Mouse (Mus musculus): Measurements from ENCODE around the gene Ugt1a6b. TPM values are rescaled to one million over a fixed set of nuclear protein-coding genes. Genes with fewer than 3 reads are reported as not detected.
"Not testable (repeated sequence)": the region's sequence is repeated elsewhere in the genome, so short reads cannot be mapped to it uniquely, and the experiment has no call there.

Ugt1a6b gene
- polyA plus RNA-seq, 1 experiment from 2014 or later, result 3.9 TPM

DNA sequence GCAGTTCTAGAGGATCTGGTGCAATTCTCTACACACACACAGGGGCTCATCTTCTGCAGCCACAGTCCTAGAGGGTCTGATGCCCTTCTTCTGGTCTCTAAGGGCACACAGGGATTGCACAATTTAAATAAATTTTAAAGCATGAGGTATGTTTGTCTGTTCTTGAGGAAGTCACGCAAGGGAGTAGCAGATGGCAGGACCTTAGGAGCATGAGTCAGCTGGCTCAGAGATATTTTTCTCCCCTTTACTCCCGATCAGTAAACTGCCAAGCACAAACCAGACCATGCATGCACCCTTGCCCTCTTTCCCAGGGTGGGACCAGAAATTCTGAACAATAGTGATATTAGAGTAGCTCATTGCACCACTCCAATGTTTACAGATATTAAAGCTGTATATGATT, 55.4 kb downstream of the Ugt1a6b start:
- H3K36me3 ChIP-seq, result no peaks in the 10 kb centered on the region
- H3K9me3 ChIP-seq, result no peaks in the 10 kb centered on the region
- no peak for ATAC-seq (ENCODE audit: insufficient read depth, low FRiP score, low read depth)
- no peaks in the 10 kb centered on the region for H3K4me1 ChIP-seq
- H3K27me3 ChIP-seq (replicated peaks), result no peaks in the 10 kb centered on the region
- H3K4me3 ChIP-seq (replicated peaks), result no peak overlapping the region
- H3K27ac ChIP-seq, result no peak overlapping the region
- H3K4me2 ChIP-seq, result no peak overlapping the region
- no peak overlapping the region for H3K9ac ChIP-seq
- 59% methylated on average over 2 of the region's 2 CpGs for WGBS

DNA sequence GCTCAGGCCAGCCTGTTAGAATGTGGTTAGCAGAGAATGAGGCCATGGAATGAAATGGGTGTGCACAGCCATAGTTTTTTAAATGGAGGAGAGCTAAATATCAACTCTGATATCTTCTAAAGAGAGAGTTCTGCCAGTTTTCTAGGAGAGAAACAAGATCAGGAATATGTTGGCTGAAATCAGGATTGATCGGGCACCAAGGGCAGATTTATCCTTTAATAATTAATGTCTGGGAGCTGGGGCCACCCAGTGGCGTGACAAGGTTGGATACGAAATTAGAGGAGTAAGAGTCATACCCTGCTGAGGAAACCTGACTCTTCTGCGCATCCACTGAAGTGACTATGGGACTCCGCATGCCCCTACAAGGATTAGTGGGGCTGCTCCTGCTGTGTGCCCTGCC, 62.7 kb downstream of the Ugt1a6b start, which contains the start of gene Ugt1a5:
Gene Ugt1a5 (plus strand): TSS at position 302 of the 400 bp plus-strand sequence.
- ATAC-seq (ENCODE audit: insufficient read depth, low FRiP score, low read depth), result no peak
- H3K36me3 ChIP-seq, result no peaks in the 10 kb centered on the region
- H3K9me3 ChIP-seq, result no peaks in the 10 kb centered on the region
- H3K9ac ChIP-seq, result no peak within 1 kb of the TSS
- H3K4me1 ChIP-seq, result no peaks in the 10 kb centered on the region
- no peak within 1 kb of the TSS for H3K4me3 ChIP-seq (replicated peaks)
- H3K4me2 ChIP-seq, result no peak within 1 kb of the TSS
- WGBS, result 76% methylated on average over 5 of the region's 5 CpGs
- no peaks in the 10 kb centered on the region for H3K27me3 ChIP-seq (replicated peaks)
- H3K27ac ChIP-seq, result no peak within 1 kb of the TSS

DNA sequence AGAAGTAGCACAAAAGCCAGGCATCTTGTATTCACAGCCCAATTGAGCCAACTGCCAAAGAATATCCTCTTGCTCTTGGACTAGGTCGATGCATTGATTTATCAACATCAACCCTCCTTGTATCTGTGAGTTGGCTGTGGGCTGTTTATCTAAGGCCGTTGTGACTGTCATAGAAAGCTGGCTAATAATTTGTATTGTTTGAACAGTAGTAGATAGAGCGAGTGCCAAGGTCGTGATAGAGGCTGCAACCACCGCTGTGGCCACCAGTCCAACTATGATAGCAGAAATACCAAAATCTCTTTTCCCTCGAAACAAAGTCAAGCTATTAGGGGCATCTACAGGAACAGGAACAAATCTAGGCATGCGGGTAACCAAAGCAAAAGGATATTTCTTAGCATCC, 69.1 kb downstream of the Ugt1a6b start:
- not testable (repeated sequence) for H3K27ac ChIP-seq; H3K27me3 ChIP-seq (replicated peaks); H3K9ac ChIP-seq; H3K4me1 ChIP-seq; H3K4me3 ChIP-seq (replicated peaks); H3K36me3 ChIP-seq; H3K9me3 ChIP-seq; H3K4me2 ChIP-seq; ATAC-seq (ENCODE audit: insufficient read depth, low FRiP score, low read depth)
- WGBS, result 73% methylated on average over 6 of the region's 7 CpGs

DNA sequence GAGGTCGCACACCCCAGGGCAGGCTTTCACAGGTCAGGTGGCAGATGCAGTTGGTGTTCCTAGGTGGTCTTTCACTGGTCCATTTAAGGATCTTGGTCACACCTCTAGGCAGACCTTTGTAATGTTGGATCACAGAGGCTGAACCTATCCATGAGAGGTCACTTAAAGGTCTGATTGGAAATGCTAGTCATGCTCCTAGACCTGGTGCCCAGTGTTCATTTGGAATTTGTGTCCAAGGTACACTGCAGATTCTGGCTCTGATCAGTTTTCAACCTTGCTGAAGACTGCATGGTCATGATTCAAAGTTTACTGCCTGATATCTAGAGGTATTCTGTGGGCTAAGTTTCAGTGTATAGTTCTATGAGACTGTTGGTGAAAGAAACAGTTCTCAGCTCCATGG, 76.6 kb downstream of the Ugt1a6b start:
- Histone ChIP-seq H3K9ac (no peak overlapping the region), H3K9me3 (no peaks in the 10 kb centered on the region), H3K4me2 (no peak overlapping the region), H3K4me3 (replicated peaks) (no peak overlapping the region), H3K27me3 (replicated peaks) (no peaks in the 10 kb centered on the region), H3K27ac (no peak overlapping the region), H3K36me3 (no peaks in the 10 kb centered on the region), H3K4me1 (no peaks in the 10 kb centered on the region)
- 83% methylated on average over 1 of the region's 1 CpGs for WGBS
- no peak for ATAC-seq (ENCODE audit: insufficient read depth, low FRiP score, low read depth)

DNA sequence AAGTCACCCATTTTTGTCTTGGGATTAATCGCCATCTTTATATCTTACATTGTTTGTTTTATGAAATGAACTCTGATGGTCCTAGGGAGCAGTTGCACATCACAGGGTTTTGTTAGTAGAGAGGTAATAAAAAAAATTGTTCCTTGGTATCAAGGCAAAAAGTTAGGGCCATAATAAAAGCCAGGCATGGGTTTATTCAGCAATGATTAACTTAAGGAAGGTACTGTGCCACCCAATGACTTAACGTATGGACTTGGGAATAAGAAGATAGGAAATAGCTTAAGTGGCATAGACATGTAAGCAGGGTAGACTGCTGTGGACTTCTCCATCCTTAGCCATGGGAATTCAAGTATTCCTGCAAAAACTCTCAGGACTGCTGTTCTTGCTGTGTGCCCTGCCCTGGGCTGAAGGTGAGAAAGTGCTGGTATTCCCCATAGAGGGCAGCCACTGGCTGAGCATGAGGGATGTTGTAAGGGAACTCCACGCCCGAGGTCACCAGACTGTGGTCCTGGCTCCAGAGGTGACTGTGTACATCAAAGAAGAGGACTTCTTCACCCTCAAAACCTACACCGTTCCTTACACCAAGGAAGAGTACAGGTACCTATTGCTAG, 83.4 kb downstream of the Ugt1a6b start:
- Histone ChIP-seq H3K4me2 (no peak overlapping the region), H3K9ac (no peak overlapping the region), H3K4me1 (no peaks in the 10 kb centered on the region), H3K4me3 (replicated peaks) (no peak overlapping the region), H3K27ac (no peak overlapping the region), H3K36me3 (no peaks in the 10 kb centered on the region), H3K27me3 (replicated peaks) (no peaks in the 10 kb centered on the region), H3K9me3 (no peaks in the 10 kb centered on the region)
- no peak for ATAC-seq (ENCODE audit: insufficient read depth, low FRiP score, low read depth)
- WGBS, result 82% methylated on average over 5 of the region's 5 CpGs

DNA sequence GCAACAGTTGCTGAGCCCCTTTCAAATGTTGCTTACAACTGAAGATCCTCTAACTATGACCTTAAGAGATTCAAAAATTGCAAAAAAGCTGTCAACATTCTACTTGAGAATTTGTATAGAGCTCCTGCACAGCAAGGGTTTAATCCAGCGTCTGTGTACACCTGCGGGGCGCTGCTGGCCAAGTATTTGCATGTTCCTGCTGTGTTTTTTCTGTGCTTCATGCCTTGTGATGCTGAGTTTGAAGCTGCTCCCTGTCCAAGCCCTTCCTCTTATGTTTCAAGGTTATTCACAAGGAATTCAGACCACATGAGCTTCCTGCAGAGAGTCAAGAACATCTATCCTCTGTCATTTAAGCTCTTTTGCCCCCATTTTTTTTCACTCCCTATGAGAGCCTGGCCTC, 89.1 kb downstream of the Ugt1a6b start:
- Histone ChIP-seq H3K9me3 (no peaks in the 10 kb centered on the region), H3K4me2 (no peak overlapping the region), H3K27ac (no peak overlapping the region), H3K36me3 (no peaks in the 10 kb centered on the region), H3K4me3 (replicated peaks) (no peak overlapping the region), H3K4me1 (no peaks in the 10 kb centered on the region), H3K27me3 (replicated peaks) (no peaks in the 10 kb centered on the region), H3K9ac (no peak overlapping the region)
- no peak for ATAC-seq (ENCODE audit: insufficient read depth, low FRiP score, low read depth)
- 75% methylated on average over 3 of the region's 3 CpGs for WGBS

DNA sequence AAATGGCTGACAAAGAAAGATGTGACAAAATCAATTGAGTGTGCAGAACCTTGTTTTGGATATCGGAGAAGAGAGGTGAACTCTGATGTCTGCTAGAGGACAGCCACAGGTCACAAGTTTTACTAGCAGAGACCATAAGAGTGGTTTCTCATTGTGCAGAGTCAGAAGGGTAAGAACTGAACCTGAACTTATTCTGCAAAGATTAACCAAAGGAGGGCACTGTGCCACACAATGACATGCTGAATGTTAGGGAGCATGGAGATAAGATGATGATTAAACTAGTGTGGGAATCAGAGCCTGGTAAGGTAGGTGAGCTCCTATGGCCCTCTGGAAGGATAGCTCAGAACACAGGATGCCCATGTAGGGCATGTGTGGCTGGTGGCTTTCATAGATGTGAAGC, 92.6 kb downstream of the Ugt1a6b start:
- no peak overlapping the region for H3K9ac ChIP-seq
- no peak for ATAC-seq (ENCODE audit: insufficient read depth, low FRiP score, low read depth)
- 82% methylated on average over 1 of the region's 1 CpGs for WGBS

DNA sequence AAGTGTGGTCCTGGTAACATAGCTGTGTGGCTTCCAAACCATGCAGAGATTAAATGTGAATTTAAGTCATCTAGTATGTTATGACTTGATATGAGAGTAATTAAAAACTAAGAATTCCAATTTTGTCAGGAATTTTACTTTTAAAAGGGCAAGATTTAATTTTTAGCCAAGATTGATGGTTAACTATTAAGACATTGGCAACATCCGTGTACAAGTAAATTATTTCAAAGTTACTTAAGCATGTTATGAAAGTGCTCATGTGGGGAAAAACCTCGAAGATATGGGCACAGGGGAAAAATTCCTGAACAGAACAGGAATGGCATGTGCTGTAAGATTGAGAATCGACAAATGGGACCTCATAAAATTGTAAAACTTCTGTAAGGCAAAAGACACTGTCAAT, 94.4 kb downstream of the Ugt1a6b start:
- Histone ChIP-seq H3K4me3 (replicated peaks) (no peak overlapping the region), H3K4me2 (no peak overlapping the region), H3K27ac (no peak overlapping the region), H3K4me1 (no peaks in the 10 kb centered on the region), H3K9me3 (no peaks in the 10 kb centered on the region), H3K9ac (no peak overlapping the region), H3K36me3 (no peaks in the 10 kb centered on the region), H3K27me3 (replicated peaks) (no peaks in the 10 kb centered on the region)
- no peak for ATAC-seq (ENCODE audit: insufficient read depth, low FRiP score, low read depth)
- 74% methylated on average over 3 of the region's 3 CpGs for WGBS

More for the DNA sequence above, 92.6 kb downstream of the Ugt1a6b start:
- Histone ChIP-seq H3K4me1 (no peaks in the 10 kb centered on the region), H3K9me3 (no peaks in the 10 kb centered on the region), H3K4me3 (replicated peaks) (no peak overlapping the region), H3K4me2 (no peak overlapping the region), H3K27ac (no peak overlapping the region), H3K27me3 (replicated peaks) (no peaks in the 10 kb centered on the region), H3K36me3 (no peaks in the 10 kb centered on the region)

DNA sequence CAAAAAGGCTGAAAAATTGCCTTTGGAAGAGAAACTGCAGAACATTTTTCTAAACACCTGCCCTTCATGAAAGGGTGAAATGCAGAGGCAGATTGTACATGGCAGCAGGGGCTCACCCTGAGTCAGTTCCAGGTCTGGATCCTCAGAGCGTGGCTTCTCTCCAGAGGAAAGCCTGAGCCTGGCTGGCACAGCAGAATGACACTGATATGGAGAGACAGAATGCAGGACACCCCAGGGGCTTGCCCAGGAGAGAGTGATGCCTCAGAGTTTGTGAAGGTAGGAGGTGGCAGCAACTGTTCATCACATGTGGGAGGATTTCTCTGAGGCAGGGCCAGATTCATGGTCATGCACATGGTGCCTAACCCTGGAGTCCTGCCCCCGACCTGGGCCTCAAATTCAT, 96.9 kb downstream of the Ugt1a6b start:
- no peaks in the 10 kb centered on the region for H3K9me3 ChIP-seq
- ATAC-seq (ENCODE audit: insufficient read depth, low FRiP score, low read depth), result no peak
- 69% methylated on average over 2 of the region's 2 CpGs for WGBS
- H3K27ac ChIP-seq, result no peak overlapping the region
- H3K4me2 ChIP-seq, result no peak overlapping the region
- H3K36me3 ChIP-seq, result no peaks in the 10 kb centered on the region
- no peak overlapping the region for H3K9ac ChIP-seq
- H3K4me1 ChIP-seq, result 0 out of 2 replicates have a peak, but pooled peaks cover under 1% of the 10 kb centered on the region
- H3K27me3 ChIP-seq (replicated peaks), result no peaks in the 10 kb centered on the region
- no peak overlapping the region for H3K4me3 ChIP-seq (replicated peaks)

DNA sequence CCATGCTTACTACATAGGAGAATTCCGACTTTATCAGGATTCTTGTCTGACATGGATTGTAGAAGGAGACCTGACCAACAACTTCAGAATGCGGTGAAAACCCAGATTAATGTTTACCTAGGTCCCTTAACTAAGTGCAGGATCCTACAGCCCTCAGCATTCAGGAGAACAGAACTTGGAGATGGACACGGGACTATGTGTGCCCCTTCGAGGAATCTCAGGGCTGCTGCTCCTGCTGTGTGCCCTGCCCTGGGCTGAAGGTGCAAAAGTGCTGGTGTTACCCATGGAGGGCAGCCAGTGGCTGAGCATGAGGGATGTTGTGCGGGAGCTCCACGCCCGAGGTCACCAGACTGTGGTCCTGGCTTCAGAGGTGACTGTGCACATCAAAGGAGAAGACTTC, 97.4 kb downstream of the Ugt1a6b start, which contains the start of gene Ugt1a2:
Gene Ugt1a2 (plus strand): TSS at position 146 of the 400 bp plus-strand sequence.
- no peak within 1 kb of the TSS for H3K4me3 ChIP-seq (replicated peaks)
- no peak within 1 kb of the TSS for H3K4me2 ChIP-seq
- H3K4me1 ChIP-seq, result peaks cover 5% of the 10 kb centered on the region; the same call in 1 of the 2 replicates
- H3K36me3 ChIP-seq, result no peaks in the 10 kb centered on the region
- H3K9ac ChIP-seq, result no peak within 1 kb of the TSS
- WGBS, result 76% methylated on average over 7 of the region's 7 CpGs
- H3K9me3 ChIP-seq, result no peaks in the 10 kb centered on the region
- no peaks in the 10 kb centered on the region for H3K27me3 ChIP-seq (replicated peaks)
- no peak for ATAC-seq (ENCODE audit: insufficient read depth, low FRiP score, low read depth)
- H3K27ac ChIP-seq, result no peak within 1 kb of the TSS

DNA sequence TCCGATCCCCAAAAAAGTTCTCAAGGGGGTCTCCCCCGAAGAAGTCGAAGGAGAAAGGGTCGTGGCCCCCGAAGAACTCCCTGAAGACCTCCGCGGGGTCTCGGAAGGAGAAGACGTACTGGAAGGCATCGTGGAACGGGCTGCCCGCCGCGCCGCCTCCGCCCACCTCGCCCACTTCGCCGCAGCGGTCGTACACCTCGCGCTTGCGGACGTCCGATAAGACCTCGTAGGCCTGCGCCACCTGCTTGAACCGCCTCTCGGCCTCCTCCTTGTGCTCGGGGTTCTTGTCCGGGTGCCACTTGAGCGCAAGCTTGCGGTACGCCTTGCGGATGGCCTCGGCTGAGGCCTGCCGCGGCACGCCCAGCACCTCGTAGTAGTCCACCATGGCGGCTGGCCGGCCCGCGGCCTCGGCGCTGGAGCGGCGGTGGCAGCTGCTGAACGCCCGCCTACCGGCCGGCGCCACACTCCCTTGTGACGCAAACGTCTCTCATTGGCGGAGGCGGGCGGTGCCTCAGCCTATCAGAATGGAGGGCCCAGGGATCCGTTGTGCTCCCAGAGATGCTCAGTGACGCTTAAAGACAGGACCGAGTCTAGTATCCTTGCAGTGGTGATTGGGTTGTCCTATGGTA, 102.4 kb downstream of the Ugt1a6b start, which contains the start of gene Dnajb3:
Gene Dnajb3 (minus strand): TSS at position 489 of the 629 bp plus-strand sequence.
- 7% methylated on average over 62 of the region's 62 CpGs for WGBS
- Histone ChIP-seq H3K4me2 (peak within 1 kb of the TSS; percentile 86), H3K9ac (peak within 1 kb of the TSS; percentile 26; the same call in 1 of the 2 replicates), H3K27me3 (replicated peaks) (no peaks in the 10 kb centered on the region), H3K9me3 (no peaks in the 10 kb centered on the region), H3K4me3 (replicated peaks) (peak within 1 kb of the TSS; percentile 48), H3K4me1 (peaks cover 5% of the 10 kb centered on the region; the same call in 1 of the 2 replicates), H3K27ac (no peak within 1 kb of the TSS), H3K36me3 (no peaks in the 10 kb centered on the region)
- ATAC-seq (ENCODE audit: insufficient read depth, low FRiP score, low read depth), result peak; percentile 93

DNA sequence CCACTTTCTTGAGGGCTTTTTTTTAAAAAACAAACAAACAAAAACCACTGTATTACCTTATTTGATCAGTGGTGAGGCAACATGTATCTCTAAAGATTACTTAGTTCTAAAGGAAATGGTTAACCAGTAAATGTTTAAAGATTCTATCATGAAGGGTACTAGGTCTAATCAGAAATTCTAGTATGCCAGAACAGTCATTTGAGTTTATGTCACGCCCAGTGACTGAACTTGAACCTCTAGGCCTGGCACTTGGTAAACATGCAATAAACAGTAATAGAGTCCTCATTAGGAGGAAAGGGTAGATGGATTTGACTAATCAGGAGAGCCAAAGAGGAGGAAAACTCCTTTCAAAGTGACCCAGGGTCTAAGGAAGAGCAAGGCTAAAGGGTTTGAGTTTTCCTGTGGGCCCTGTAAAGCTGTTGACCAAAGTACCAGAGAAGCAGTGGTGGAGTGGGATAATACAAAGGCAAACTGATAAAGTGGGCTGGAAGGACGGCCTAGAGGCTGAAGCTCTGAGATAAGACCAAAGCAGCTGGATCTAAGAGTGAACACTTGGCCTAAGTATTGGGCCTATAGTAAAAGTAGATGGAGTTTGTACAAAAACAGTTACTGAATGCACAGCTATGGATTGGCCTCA, 103.9 kb downstream of the Ugt1a6b start:
- Histone ChIP-seq H3K36me3 (no peaks in the 10 kb centered on the region), H3K27ac (no peak overlapping the region), H3K9me3 (no peaks in the 10 kb centered on the region), H3K27me3 (replicated peaks) (no peaks in the 10 kb centered on the region), H3K4me2 (no peak overlapping the region), H3K4me1 (peaks cover 5% of the 10 kb centered on the region; the same call in 1 of the 2 replicates), H3K4me3 (replicated peaks) (no peak overlapping the region), H3K9ac (no peak overlapping the region)
- WGBS, result 67% methylated on average over 2 of the region's 2 CpGs
- ATAC-seq (ENCODE audit: insufficient read depth, low FRiP score, low read depth), result peak; percentile 72; the same call in 1 of the 2 replicates
